Mouse (Mus musculus): ENCODE measurements around the gene Ly6g6e.
"Not testable (repeated sequence)": the region's sequence is repeated elsewhere in the genome, so short reads cannot be mapped to it uniquely, and the experiment has no call there.

The Ly6g6e gene

GRCm38 (mm10) chr17:35076507-35077176 lies at the start of gene Ly6g6e:
Gene Ly6g6e, plus strand, starts transcription at chr17:35076902.
- no peak for DNase-seq

DNA sequence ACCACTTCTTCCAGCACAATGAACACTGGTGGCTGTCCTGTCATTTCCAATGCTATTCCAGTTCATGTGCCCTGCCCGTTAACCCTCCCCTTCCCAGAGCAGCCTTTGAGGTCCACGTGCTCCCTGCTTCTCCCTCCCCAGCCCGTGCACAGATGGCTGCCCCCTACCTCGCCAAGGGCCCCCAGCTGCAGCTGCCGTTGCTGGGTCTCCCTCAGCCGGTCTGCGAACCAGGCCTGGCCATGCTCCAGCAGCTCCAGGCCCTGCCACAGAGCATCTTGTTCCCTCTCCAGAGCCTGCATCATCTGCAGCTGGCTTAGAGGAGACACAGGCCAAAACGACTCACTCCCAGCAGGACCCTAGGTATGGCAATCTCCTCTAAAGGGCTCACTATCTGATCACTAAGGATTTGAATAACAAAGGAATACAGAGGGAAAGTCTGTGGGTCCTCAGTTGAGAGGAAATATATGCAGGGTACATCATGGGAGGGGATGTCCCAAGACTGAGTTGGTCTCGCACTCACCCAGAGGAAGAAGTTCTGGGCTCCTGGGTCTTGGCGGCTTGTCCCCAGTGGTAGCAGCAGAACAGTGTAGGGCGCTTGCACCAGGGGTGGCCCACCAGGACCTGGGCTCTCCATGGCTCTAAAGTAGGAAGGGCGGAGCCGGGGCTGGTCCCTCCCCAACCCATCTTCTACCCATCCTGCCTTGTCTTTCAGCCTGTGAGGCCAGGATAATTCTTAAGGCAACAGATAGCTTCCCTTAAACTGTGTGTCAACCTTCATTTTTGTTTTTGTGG lies 49.2 kb upstream of the Ly6g6e start, which contains the start of gene Sapcd1:
TSS of gene Sapcd1 (minus strand) at position 740 of the 792 bp plus-strand sequence.
- no peak for DNase-seq

DNA sequence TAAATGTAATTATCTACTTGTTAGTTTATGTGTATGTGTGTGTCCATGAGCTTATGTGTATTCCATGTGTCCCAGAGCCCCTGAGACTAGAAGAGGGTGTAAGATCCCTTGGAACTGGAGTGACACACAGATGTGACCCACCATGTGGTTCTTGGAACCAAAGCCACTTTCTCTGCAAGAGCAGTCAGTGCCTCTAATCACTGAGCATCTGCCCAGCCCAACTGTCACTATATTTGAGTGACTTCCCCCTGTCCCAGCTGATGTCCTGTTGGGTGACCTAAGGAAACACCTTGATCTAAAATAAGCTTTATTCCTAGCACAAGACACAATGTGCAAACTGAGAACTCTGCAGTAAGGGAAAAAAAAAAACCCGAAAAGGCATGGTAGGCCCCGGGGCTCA lies 48.4 kb upstream of the Ly6g6e start:
- DNase-seq: no peak

- peak; percentile 42 for DNase-seq
Observed at GRCm38 (mm10) chr17:35029691-35030532, 46.8 kb upstream of the Ly6g6e start.

- DNase-seq: no peak
Observed at GRCm38 (mm10) chr17:35031272-35031671, 45.4 kb upstream of the Ly6g6e start.

DNA sequence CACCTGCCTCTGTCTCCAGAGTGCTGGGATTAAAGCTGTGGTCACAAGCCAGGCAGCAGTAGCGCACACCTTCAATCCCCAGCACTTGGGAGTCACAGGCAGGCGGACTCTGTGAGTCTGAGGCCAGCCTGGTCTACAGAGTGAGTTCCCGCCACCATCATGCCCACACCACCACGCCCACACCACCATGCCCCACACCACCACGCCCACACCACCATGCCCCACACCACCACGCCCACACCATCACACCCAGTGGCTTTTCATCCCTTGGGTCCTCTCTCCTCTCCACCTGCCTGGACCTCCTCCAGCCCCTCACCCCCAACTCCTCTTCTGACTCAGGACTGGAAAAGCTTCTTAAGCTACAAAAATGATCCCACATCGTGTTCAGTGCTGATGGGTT lies 44.8 kb upstream of the Ly6g6e start:
- DNase-seq: no peak

GRCm38 (mm10) chr17:35032323-35032870 lies 44.3 kb upstream of the Ly6g6e start:
- no peak for DNase-seq

GRCm38 (mm10) chr17:35033703-35034102 lies 43.0 kb upstream of the Ly6g6e start:
- DNase-seq: not testable (repeated sequence)

DNA sequence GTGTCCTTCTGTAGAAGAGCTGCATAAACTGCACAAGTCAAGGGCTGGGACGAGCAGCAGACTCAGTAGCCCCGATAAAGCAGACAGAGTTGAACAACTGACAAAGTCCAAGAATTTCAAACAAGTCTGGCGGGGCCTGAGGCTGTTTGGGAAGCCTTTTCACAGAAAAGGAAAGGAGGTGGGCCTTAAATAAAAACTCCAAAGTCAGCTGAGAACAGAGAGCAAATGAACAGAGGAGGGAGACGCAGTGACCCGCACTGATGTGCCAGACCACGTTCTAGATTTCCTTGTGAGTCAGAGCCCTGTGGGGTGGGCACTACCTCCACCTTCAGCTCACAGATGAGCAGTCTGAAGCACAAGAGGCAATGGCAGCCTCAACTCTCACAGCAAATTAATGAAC lies 41.8 kb upstream of the Ly6g6e start:
- DNase-seq: no peak

DNA sequence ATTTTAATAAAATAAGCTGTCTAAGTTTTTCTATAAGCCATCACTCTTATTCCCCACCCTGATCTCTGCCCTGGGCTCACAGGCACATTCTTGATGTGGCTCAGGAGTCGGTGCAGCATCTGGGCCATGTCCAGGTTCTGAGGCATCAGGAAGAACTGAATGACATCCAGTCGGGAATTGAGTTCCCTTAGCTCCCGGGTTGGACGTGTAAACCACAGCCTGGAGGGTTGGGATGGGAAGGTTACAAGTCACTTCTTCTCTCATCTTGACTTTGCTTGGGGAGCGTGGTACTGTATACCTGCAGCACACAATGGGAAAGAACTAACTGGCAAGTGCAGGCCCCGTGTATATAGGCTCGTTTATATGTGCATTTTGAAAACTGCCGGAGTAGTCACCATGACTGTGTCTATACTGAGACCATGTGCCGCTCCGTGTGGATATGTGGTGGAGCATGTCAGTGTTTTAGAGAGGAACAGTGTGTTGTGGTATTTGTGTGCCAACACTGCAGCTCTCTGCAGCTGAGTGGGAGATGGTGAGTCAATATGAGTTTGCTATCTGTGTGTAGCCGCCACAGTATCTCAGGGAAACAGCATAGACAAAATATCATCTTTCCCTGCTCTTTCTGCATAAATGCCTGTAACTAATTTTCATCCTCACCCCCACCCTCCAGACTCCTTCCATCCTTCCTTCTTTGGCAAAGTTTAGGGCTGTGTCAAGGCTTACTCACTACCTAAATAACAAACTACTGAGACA lies 37.4 kb upstream of the Ly6g6e start:
- DNase-seq: no peak

DNA sequence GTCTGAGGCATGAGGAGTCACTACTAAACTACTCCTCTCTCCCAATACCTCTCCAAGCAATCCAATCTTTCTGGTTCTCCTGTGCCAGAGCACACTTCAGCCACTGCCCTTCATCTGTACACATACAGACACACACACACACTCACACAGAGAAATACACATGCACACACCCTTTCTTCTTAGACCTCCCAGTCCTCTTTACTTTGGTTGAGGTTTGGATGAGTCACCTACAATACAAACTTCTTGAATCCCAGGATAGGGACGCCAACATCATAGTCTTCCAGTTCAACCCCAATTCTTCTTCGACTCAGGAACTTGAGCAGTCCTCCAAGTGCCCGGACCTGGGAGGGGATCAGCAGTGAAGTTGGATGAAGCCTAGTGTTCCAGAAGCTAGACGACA lies 32.9 kb upstream of the Ly6g6e start:
- DNase-seq: no peak

DNA sequence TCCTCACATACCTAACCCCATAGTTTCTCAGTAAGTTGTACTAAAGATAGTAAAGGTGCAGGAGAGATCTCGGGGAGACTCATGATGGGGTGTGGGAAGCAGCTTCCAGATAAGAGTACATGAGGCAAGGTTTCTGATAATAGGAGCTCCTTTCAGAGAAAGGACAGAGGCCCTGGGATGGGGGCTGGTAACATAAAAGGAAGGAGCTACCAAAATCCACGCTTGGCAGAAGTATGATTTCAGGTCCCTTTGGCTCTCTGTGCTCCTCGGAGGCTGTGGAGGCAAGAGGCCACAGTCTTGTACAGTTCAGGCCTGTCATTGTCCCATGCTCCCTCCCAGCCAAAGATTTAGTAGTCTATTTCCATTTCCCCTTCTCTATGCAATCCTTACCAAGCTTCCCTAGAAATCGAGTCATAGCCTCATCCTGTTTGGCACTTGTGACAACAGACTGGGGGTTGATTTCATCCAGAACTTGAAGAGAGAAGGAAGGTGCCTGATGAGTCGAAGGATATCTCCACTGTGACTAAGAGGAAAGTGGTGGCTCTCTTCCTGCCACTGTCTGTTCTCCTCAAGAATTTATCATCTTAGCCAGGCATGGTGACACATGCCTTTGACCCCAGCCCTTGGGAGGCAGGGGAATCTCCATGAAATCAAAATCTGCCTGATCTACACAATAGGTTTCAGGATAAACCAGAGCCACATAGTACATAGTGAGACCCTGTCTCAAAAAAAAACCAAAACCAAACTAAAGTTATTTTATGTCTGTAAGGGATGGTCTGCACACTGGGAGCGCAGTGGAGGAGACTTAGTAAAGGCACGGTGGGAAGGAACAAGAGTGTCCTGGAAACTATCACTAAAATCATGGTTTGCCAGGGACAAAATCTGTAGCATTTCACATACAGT lies 31.5 kb upstream of the Ly6g6e start:
- DNase-seq: no peak

- no peak for DNase-seq
Observed at GRCm38 (mm10) chr17:35045807-35046680, 30.7 kb upstream of the Ly6g6e start.

GRCm38 (mm10) chr17:35046681-35047455 lies 29.8 kb upstream of the Ly6g6e start, which contains the start of gene Msh5:
Gene Msh5, minus strand, starts transcription at chr17:35046745.
- peak; percentile 98 for DNase-seq

DNA sequence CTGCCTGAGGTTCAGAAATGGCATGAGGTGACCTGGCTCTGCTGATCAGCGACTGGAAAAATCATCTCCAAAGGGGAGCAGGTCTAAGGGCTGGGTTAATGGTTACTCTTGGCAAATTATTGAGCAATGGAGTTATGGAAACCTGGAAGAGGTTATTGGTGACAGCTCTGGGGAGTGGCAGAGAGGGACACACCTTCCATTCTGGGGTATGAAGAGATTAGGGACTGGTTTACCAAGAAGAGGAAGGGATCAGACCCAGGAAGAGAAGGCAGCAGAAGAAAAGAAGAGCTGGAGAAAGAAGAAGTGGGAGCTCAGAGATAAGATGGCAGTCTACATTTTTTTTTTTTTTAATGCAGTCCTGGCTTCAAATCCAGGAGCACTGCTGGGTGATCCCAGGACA lies 29.0 kb upstream of the Ly6g6e start:
- DNase-seq: no peak

- DNase-seq: peak; percentile 35
Observed at GRCm38 (mm10) chr17:35048149-35048931, 28.4 kb upstream of the Ly6g6e start.

DNA sequence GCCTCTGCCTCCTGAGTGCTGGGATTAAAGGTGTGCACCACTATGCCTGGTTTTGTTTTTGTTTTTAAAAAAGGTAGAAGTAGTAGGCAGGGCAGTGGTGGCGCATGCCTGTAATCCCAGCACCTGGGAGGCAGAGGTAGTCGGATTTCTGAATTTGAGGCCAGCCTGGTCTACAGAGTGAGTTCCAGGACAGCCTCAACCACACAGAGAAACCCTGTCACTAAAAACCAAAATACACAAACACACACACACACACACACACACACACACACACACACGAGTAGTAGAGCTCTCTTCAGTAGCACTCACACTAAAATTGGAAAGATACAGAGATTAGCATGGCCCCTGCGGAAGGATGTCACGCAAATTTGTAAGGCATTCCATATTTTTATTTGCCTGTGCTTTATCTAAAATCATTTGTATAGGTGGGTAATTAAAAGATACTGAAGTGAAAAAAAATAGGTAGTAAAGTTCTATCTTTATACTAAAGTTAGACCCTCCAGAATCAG lies 27.7 kb upstream of the Ly6g6e start:
- no peak for DNase-seq

DNA sequence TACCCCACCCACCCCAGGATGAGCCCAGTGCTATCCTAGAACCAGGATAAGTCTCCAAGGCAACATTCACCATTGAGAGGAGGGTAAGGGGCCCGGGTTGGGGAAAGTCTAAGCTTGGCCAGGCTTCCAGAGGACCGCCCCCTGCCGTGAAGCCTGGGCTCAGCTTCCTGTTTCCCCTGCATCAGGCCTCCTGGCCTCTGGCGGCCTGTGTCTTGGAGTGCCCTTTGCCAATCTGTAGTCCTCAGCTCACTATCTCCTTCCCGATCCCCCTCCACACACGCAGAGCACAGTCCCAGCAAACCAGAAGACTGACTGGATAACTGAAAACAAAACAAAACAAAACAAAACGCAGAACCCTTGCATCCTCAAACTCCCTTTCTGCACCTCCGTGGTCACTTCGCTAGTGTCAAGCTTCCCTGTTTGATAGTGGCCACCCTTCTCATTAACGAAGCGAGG lies 27.1 kb upstream of the Ly6g6e start, which contains the start of gene Clic1:
TSS of gene Clic1 (plus strand) at position 406 of the 456 bp plus-strand sequence.
- peak; percentile 80 for DNase-seq

Measured in lung, postnatal 10 days (tissue).